Mouse (Mus musculus) MEL-GATA-1-ER (cell line): ENCODE measurements at regions not wholly inside any gene's neighbourhood (a gene's known extent, or its start where the extent isn't known, plus 50 kb on each side); places are given as distances from the start of the nearest gene placed in this dataset.
"Not testable (repeated sequence)": the region's sequence is repeated elsewhere in the genome, so short reads cannot be mapped to it uniquely, and the experiment has no call there.

Experiments
- DNase-seq: peaks from one replicate; pipeline ENCODE4 v3.0.0-alpha.2; 2012; ENCODE audit warnings: low read depth; ENCODE audit errors: extremely low read depth

- peak; percentile 1 for DNase-seq
These were observed 686.6 kb upstream of the 1700008P02Rik start for GRCm38 (mm10) chr3:7306800-7307199.

GRCm38 (mm10) chr3:7298511-7298910, 678.3 kb upstream of the 1700008P02Rik start:
- DNase-seq, result no peak

- DNase-seq, result peak; percentile 0
These were observed 670.8 kb upstream of the 1700008P02Rik start for GRCm38 (mm10) chr3:7291026-7291425.

GRCm38 (mm10) chr3:7257591-7257990, 637.3 kb upstream of the 1700008P02Rik start:
- no peak for DNase-seq

- no peak for DNase-seq
These were observed 628.1 kb upstream of the 1700008P02Rik start for GRCm38 (mm10) chr3:7248337-7248736.

- DNase-seq, result no peak
These were observed 609.5 kb upstream of the 1700008P02Rik start for GRCm38 (mm10) chr3:7229769-7230168.

GRCm38 (mm10) chr3:7188531-7188930, 568.3 kb upstream of the 1700008P02Rik start:
- not testable (repeated sequence) for DNase-seq

- no peak for DNase-seq
These were observed 546.4 kb upstream of the 1700008P02Rik start for GRCm38 (mm10) chr3:7166596-7166995.

GRCm38 (mm10) chr3:7138996-7139395, 518.8 kb upstream of the 1700008P02Rik start:
- DNase-seq, result no peak

GRCm38 (mm10) chr3:7134714-7135113, 514.5 kb upstream of the 1700008P02Rik start:
- no peak for DNase-seq
